Mouse (Mus musculus) kidney, embryonic 14.5 days (tissue): ENCODE measurements around the gene Hist2h2be. TPM values are rescaled to one million over a fixed set of nuclear protein-coding genes. Genes with fewer than 3 reads are reported as not detected.

Source experiments
- ATAC-seq: fragments of 200-750 bp; cut with Nextera tagmentation; 2 replicates; pipeline ENCODE4 v1.8.0; 2017; ENCODE audit warnings: moderate number of reproducible peaks, mild to moderate bottlenecking, moderate TSS enrichment, moderate library complexity; ENCODE audit not compliant: low FRiP score, low TSS enrichment
- H3K27ac ChIP-seq: fragments of 300-500 bp; sonication (generic); 2 replicates; pipeline ENCODE4 v1.5.1; 2014; ENCODE audit warnings: low read depth, mild to moderate bottlenecking, low read length, moderate library complexity, mixed read lengths
- H3K27me3 ChIP-seq: fragments of 300-500 bp; sonication (generic); 2 replicates; pipeline ENCODE4 v1.6.1; 2014; ENCODE audit warnings: mild to moderate bottlenecking, low read length; ENCODE audit not compliant: control insufficient read depth, insufficient read depth
- H3K36me3 ChIP-seq: fragments of 300-500 bp; sonication (generic); 2 replicates; pipeline ENCODE4 v1.6.1; 2014; ENCODE audit warnings: low read length, mixed read lengths; ENCODE audit not compliant: control insufficient read depth, insufficient read depth
- H3K4me1 ChIP-seq: fragments of 300-500 bp; sonication (generic); 2 replicates; pipeline ENCODE4 v1.6.1; 2014; ENCODE audit warnings: low read length, mixed read lengths; ENCODE audit not compliant: control insufficient read depth, insufficient read depth
- H3K4me2 ChIP-seq: fragments of 300-500 bp; sonication (generic); replicated peaks from 2 replicates; pipeline ENCODE4 v1.6.1; 2014; ENCODE audit warnings: low read depth, mild to moderate bottlenecking, low read length
- H3K4me3 ChIP-seq: fragments of 300-500 bp; sonication (generic); 2 replicates; pipeline ENCODE4 v1.5.1; 2014; ENCODE audit warnings: mild to moderate bottlenecking, low read length
- H3K9ac ChIP-seq: fragments of 300-500 bp; sonication (generic); 2 replicates; pipeline ENCODE4 v1.6.1; 2014; ENCODE audit warnings: low read depth, mild to moderate bottlenecking, low read length, moderate library complexity
- H3K9me3 ChIP-seq: fragments of 300-500 bp; sonication (generic); 2 replicates; pipeline ENCODE4 v1.6.1; 2016; ENCODE audit warnings: low read length; ENCODE audit not compliant: control insufficient read depth
- WGBS: fragments of 180-500 bp; shearing (Covaris S2); extraction: QIAGEN DNeasy Blood & Tissue Kit; methylation state at CpG from one replicate; pipeline ENCODE4 v1.1.7; 2014; 5-methylcytosine and 5-hydroxymethylcytosine counted together
- polyA plus RNA-seq: library from polyadenylated mRNA; unstranded; fragments of >200 nt; fragmentation: Nextera tagmentation; extraction: Ambion mirVana; gene quantifications from 2 replicates; pipeline ENCODE4 v1.2.1, GENCODE M21; 2014

Hist2h2be gene
- polyA plus RNA-seq, 1 experiment from 2014 or later: 13.1 TPM

- no peaks in the 10 kb centered on the region for H3K27me3 ChIP-seq
- no peaks in the 10 kb centered on the region for H3K9me3 ChIP-seq
- peaks cover 41% of the 10 kb centered on the region for H3K36me3 ChIP-seq
- H3K9ac ChIP-seq: no peak overlapping the region
- no peak overlapping the region for H3K27ac ChIP-seq
- ATAC-seq: no peak
- H3K4me3 ChIP-seq: no peak overlapping the region
- WGBS: 78% methylated on average over 4 of the region's 4 CpGs
- H3K4me2 ChIP-seq: no peak overlapping the region
- H3K4me1 ChIP-seq: peaks cover 16% of the 10 kb centered on the region
Observed at GRCm38 (mm10) chr3:96179531-96179930, 41.4 kb upstream of the Hist2h2be start.

DNA sequence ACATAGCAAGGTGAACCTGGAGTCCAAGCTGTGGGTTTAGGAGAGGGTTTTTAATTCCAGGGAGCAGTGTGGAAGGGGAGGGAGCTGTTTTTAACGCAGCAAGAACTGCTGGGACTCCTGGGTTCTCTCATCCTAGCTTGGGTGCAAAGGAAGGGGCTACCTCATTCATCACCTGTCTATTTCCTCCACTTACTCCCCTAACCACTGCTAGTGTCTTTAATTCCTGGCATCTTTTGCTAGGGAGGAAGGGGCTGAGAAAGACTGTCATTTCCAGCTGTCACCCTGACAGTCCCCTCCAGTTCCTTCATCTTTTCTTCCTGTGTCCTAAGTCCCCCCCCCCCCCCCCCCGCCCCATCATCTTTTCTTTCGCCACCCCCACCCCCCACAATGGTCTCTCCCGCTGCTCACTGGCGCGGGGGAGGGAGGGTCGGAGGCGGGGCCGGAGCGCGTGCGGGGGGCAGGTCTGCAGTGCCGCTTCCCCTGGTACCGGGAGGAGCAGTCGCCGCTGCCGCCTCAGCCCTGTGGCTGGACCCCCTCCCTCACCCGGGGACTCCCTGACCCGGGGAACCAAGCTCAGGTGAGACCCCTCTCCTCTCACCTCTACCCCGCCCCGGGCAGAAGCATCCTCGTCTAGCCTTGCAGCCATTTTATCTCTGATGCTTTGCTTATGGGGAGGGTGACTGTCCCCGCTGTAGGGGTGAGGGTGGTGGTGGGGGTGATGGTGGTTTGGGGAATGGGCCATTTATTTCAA is 40.0 kb upstream of the Hist2h2be start, which contains the start of gene Sv2a:
Gene Sv2a (plus strand): TSS at position 425 of the 751 bp plus-strand sequence.
- Histone ChIP-seq H3K36me3 (peaks cover 28% of the 10 kb centered on the region), H3K27me3 (no peaks in the 10 kb centered on the region), H3K27ac (no peak within 1 kb of the TSS), H3K9me3 (no peaks in the 10 kb centered on the region), H3K9ac (peak within 1 kb of the TSS; percentile 58), H3K4me3 (peak within 1 kb of the TSS; percentile 48), H3K4me1 (peaks cover 16% of the 10 kb centered on the region), H3K4me2 (peak within 1 kb of the TSS; percentile 63)
- WGBS: 5% methylated on average over 12 of the region's 23 CpGs
- ATAC-seq: peak; percentile 60

DNA sequence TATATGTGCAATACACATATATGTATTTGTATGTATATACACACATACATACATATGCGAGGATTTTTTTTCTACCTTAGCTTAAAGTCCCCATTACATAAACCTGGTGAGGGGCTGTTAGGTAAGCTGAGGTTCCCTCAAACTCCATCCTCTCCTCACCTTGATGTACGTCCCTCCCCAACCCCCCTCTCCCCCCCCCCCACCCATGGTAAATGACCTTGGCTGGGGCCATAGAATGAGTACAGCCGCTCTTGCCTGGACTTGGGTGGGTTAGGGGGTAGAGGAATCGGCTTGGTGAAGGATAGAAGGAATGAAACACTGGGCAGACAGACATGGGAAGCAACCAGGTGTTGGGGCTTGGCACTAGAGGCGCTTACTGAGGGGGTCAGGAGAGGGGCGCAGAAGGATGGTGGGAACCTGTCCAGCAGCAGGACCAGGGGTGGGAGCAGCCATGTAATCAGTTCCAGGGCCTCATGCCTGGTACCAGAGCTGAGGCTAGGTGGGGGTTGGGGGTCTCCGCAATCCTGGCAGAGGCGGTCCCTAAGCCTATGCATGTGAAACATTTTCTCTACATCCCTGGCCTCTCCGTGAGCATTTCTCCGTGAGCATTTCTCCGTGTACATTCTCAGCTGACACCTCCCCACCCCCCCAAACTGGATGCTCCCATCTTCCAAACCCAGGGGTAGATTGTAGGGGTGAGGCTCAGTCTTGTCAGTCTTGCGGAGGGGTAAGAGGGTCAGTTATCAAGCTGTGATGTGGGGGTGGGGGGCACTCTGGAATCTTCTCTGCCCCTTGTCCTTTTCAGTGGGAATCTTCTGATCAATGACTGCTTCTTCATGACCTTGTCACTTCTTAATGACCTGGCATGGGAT is 39.2 kb upstream of the Hist2h2be start:
- WGBS: 44% methylated on average over 12 of the region's 12 CpGs
- no peak overlapping the region for H3K9ac ChIP-seq

GRCm38 (mm10) chr3:96182382-96182776 is 38.5 kb upstream of the Hist2h2be start:
- Histone ChIP-seq H3K4me1 (peaks cover 16% of the 10 kb centered on the region), H3K27ac (0 out of 2 replicates have a peak overlapping the region, but pooled peaks have one; percentile 24), H3K36me3 (peaks cover 17% of the 10 kb centered on the region), H3K9ac (no peak overlapping the region), H3K4me3 (peak overlapping the region; percentile 48; the same call in 1 of the 2 replicates), H3K4me2 (peak overlapping the region; percentile 63; the same call in 1 of the 2 replicates), H3K27me3 (no peaks in the 10 kb centered on the region), H3K9me3 (no peaks in the 10 kb centered on the region)
- 19% methylated on average over 4 of the region's 4 CpGs for WGBS
- ATAC-seq: no peak

More for the DNA sequence above, 39.2 kb upstream of the Hist2h2be start:
- Histone ChIP-seq H3K4me3 (peak overlapping the region; percentile 48), H3K4me1 (peaks cover 16% of the 10 kb centered on the region), H3K4me2 (peak overlapping the region; percentile 63), H3K27ac (no peak overlapping the region), H3K27me3 (no peaks in the 10 kb centered on the region), H3K9me3 (no peaks in the 10 kb centered on the region), H3K36me3 (peaks cover 20% of the 10 kb centered on the region)
- ATAC-seq: no peak

DNA sequence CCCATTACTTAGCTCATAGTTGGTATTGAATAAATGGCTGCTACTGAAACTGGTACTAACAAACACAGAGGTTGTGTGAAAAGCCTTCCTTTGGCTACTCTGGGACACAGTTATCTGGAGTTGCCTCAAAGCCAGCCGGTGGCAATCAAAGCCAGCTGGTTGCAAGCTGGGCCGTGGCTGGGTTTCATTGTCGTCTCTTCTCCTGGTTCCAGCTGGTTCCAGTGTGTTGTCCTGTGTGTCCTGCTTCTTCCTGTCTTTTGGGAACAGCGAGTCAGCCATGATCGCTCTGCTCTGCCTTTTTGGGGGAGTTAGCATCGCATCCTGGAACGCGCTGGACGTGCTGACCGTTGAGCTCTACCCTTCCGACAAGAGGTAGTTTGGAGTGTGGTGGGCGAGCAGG is 27.9 kb upstream of the Hist2h2be start:
- WGBS: 55% methylated on average over 12 of the region's 12 CpGs
- no peaks in the 10 kb centered on the region for H3K9me3 ChIP-seq
- no peak overlapping the region for H3K4me2 ChIP-seq
- no peak overlapping the region for H3K9ac ChIP-seq
- H3K4me3 ChIP-seq: no peak overlapping the region
- H3K4me1 ChIP-seq: peaks cover 5% of the 10 kb centered on the region
- no peak overlapping the region for H3K27ac ChIP-seq
- no peaks in the 10 kb centered on the region for H3K36me3 ChIP-seq
- ATAC-seq: no peak
- no peaks in the 10 kb centered on the region for H3K27me3 ChIP-seq

- no peak overlapping the region for H3K4me3 ChIP-seq
- H3K27ac ChIP-seq: no peak overlapping the region
- no peak for ATAC-seq
- 91% methylated on average over 10 of the region's 10 CpGs for WGBS
- no peak overlapping the region for H3K4me2 ChIP-seq
- no peaks in the 10 kb centered on the region for H3K36me3 ChIP-seq
- no peaks in the 10 kb centered on the region for H3K27me3 ChIP-seq
- no peaks in the 10 kb centered on the region for H3K9me3 ChIP-seq
- no peak overlapping the region for H3K9ac ChIP-seq
- peaks cover 5% of the 10 kb centered on the region for H3K4me1 ChIP-seq
Observed at GRCm38 (mm10) chr3:96194966-96195365, 26.0 kb upstream of the Hist2h2be start.

- Histone ChIP-seq H3K36me3 (no peaks in the 10 kb centered on the region), H3K27me3 (no peaks in the 10 kb centered on the region), H3K4me3 (no peak overlapping the region), H3K4me1 (peaks cover 5% of the 10 kb centered on the region), H3K9ac (no peak overlapping the region), H3K9me3 (no peaks in the 10 kb centered on the region), H3K4me2 (no peak overlapping the region), H3K27ac (no peak overlapping the region)
- WGBS: 92% methylated on average over 11 of the region's 11 CpGs
- no peak for ATAC-seq
Observed at GRCm38 (mm10) chr3:96195616-96196313, 25.2 kb upstream of the Hist2h2be start.

GRCm38 (mm10) chr3:96196437-96197128 is 24.3 kb upstream of the Hist2h2be start:
- no peaks in the 10 kb centered on the region for H3K9me3 ChIP-seq
- peak; percentile 53; the same call in 1 of the 2 replicates for ATAC-seq
- 16% methylated on average over 27 of the region's 27 CpGs for WGBS
- peak overlapping the region; percentile 55 for H3K4me3 ChIP-seq
- peaks cover 5% of the 10 kb centered on the region for H3K4me1 ChIP-seq
- peak overlapping the region; percentile 90 for H3K27ac ChIP-seq
- peak overlapping the region; percentile 81 for H3K4me2 ChIP-seq
- H3K27me3 ChIP-seq: no peaks in the 10 kb centered on the region
- H3K36me3 ChIP-seq: no peaks in the 10 kb centered on the region
- H3K9ac ChIP-seq: peak overlapping the region; percentile 80
